Mouse (Mus musculus) kidney, postnatal 0 days (tissue): ENCODE results near the gene Gm45716. TPM values are rescaled to one million over a fixed set of nuclear protein-coding genes. Genes with fewer than 3 reads are reported as not detected.

Source experiments
- ATAC-seq: fragments of 200-750 bp; cut with Nextera tagmentation; replicated peaks from 2 replicates; pipeline ENCODE4 v1.8.0; 2017; ENCODE audit warnings: low read depth, moderate number of reproducible peaks, moderate TSS enrichment, moderate library complexity; ENCODE audit not compliant: low FRiP score
- DNase-seq: peaks from one replicate; pipeline ENCODE4 v3.0.0-alpha.2; 2016; ENCODE audit warnings: low spot score
- H3K27ac ChIP-seq: fragments of 300-500 bp; sonication (generic); 2 replicates; pipeline ENCODE4 v1.5.1; 2014; ENCODE audit warnings: mild to moderate bottlenecking
- H3K27me3 ChIP-seq: fragments of 300-500 bp; sonication (generic); 2 replicates; pipeline ENCODE4 v1.6.1; 2014; ENCODE audit warnings: low read length, mixed read lengths; ENCODE audit not compliant: insufficient read depth
- H3K36me3 ChIP-seq: fragments of 300-500 bp; sonication (generic); 2 replicates; pipeline ENCODE4 v1.6.1; 2014; ENCODE audit warnings: low read length, mixed read lengths; ENCODE audit not compliant: insufficient read depth
- H3K4me1 ChIP-seq: fragments of 300-500 bp; sonication (generic); replicated peaks from 2 replicates; pipeline ENCODE4 v1.6.1; 2014; ENCODE audit warnings: antibody characterized with exemption, low read length, mixed read lengths; ENCODE audit not compliant: insufficient read depth
- H3K4me2 ChIP-seq: fragments of 300-500 bp; sonication (generic); 2 replicates; pipeline ENCODE4 v1.6.1; 2014; ENCODE audit warnings: mild to moderate bottlenecking, low read length, moderate library complexity, mixed read lengths
- H3K4me3 ChIP-seq: fragments of 300-500 bp; sonication (generic); replicated peaks from 2 replicates; pipeline ENCODE4 v1.5.1; 2014; ENCODE audit warnings: low read depth, low read length
- H3K9ac ChIP-seq: fragments of 300-500 bp; sonication (generic); 2 replicates; pipeline ENCODE4 v1.6.1; 2014; ENCODE audit warnings: low read depth, low read length
- H3K9me3 ChIP-seq: fragments of 300-500 bp; sonication (generic); replicated peaks from 2 replicates; pipeline ENCODE4 v1.6.1; 2016; ENCODE audit warnings: low read length, inconsistent platforms, mixed read lengths
- CTCF ChIP-seq: IDR thresholded peaks from 2 replicates; pipeline ENCODE4 v1.5.1; 2016; ENCODE audit warnings: antibody characterized with exemption, low read depth, mild to moderate bottlenecking, moderate library complexity
- WGBS: fragments of 180-500 bp; shearing (Covaris S2); extraction: QIAGEN DNeasy Blood & Tissue Kit; methylation state at CpG from one replicate; pipeline ENCODE4 v1.1.7; 2014; 5-methylcytosine and 5-hydroxymethylcytosine counted together
- polyA plus RNA-seq: library from polyadenylated mRNA; unstranded; fragments of >200 nt; fragmentation: Nextera tagmentation; extraction: Ambion mirVana; gene quantifications from 2 replicates; pipeline ENCODE4 v1.2.1, GENCODE M21; 2015

Gene Gm45716
- polyA plus RNA-seq, 1 experiment from 2014 or later: 13.9 TPM

- Histone ChIP-seq H3K27ac (no peak overlapping the region), H3K36me3 (no peaks in the 10 kb centered on the region), H3K9me3 (no peaks in the 10 kb centered on the region), H3K4me2 (no peak overlapping the region), H3K4me3 (no peak overlapping the region), H3K9ac (no peak overlapping the region), H3K4me1 (no peaks in the 10 kb centered on the region), H3K27me3 (no peaks in the 10 kb centered on the region)
- DNase-seq (no peak), ATAC-seq (no peak)
- TF ChIP-seq CTCF: no peak
- WGBS: 95% methylated on average over 6 of the region's 6 CpGs
Observed at GRCm38 (mm10) chr11:90177389-90177788, 10.1 kb upstream of the Gm45716 start.

- ATAC-seq: no peak
- H3K9me3 ChIP-seq: no peaks in the 10 kb centered on the region
- no peaks in the 10 kb centered on the region for H3K4me1 ChIP-seq
- no peak overlapping the region for H3K27ac ChIP-seq
- peak; percentile 82 for TF ChIP-seq CTCF
- no peak overlapping the region for H3K9ac ChIP-seq
- no peaks in the 10 kb centered on the region for H3K36me3 ChIP-seq
- peak; percentile 87 for DNase-seq
- H3K4me2 ChIP-seq: no peak overlapping the region
- no peak overlapping the region for H3K4me3 ChIP-seq
- H3K27me3 ChIP-seq: no peaks in the 10 kb centered on the region
- 15% methylated on average over 2 of the region's 2 CpGs for WGBS
Observed at GRCm38 (mm10) chr11:90183361-90183760, 4.1 kb upstream of the Gm45716 start.

GRCm38 (mm10) chr11:90184756-90185155 is 2.7 kb upstream of the Gm45716 start:
- H3K4me2 ChIP-seq: no peak overlapping the region
- DNase-seq (no peak), ATAC-seq (no peak)
- no peak overlapping the region for H3K9ac ChIP-seq
- H3K27me3 ChIP-seq: no peaks in the 10 kb centered on the region
- no peak overlapping the region for H3K27ac ChIP-seq
- no peaks in the 10 kb centered on the region for H3K9me3 ChIP-seq
- no peak overlapping the region for H3K4me3 ChIP-seq
- H3K4me1 ChIP-seq: no peaks in the 10 kb centered on the region
- no peaks in the 10 kb centered on the region for H3K36me3 ChIP-seq
- 61% methylated on average over 4 of the region's 4 CpGs for WGBS
- no peak for TF ChIP-seq CTCF

GRCm38 (mm10) chr11:90190156-90190555 is 2.7 kb downstream of the Gm45716 start:
- H3K4me2 ChIP-seq: no peak overlapping the region
- no peaks in the 10 kb centered on the region for H3K36me3 ChIP-seq
- 92% methylated on average over 3 of the region's 3 CpGs for WGBS
- no peak overlapping the region for H3K9ac ChIP-seq
- ATAC-seq (no peak), DNase-seq (no peak)
- no peak overlapping the region for H3K27ac ChIP-seq
- no peaks in the 10 kb centered on the region for H3K9me3 ChIP-seq
- H3K27me3 ChIP-seq: no peaks in the 10 kb centered on the region
- TF ChIP-seq CTCF: no peak
- no peaks in the 10 kb centered on the region for H3K4me1 ChIP-seq
- H3K4me3 ChIP-seq: no peak overlapping the region

- Histone ChIP-seq H3K4me1 (no peaks in the 10 kb centered on the region), H3K9me3 (no peaks in the 10 kb centered on the region), H3K4me3 (no peak overlapping the region), H3K4me2 (no peak overlapping the region), H3K36me3 (no peaks in the 10 kb centered on the region), H3K27me3 (no peaks in the 10 kb centered on the region), H3K9ac (no peak overlapping the region), H3K27ac (no peak overlapping the region)
- DNase-seq (no peak), ATAC-seq (no peak)
- TF ChIP-seq CTCF: no peak
- 67% methylated on average over 1 of the region's 1 CpGs for WGBS
Observed at GRCm38 (mm10) chr11:90194946-90195345, 7.5 kb downstream of the Gm45716 start.

- H3K9ac ChIP-seq: no peak overlapping the region
- no peak for DNase-seq
- no peak overlapping the region for H3K4me2 ChIP-seq
- H3K27ac ChIP-seq: no peak overlapping the region
- no peaks in the 10 kb centered on the region for H3K36me3 ChIP-seq
- no peaks in the 10 kb centered on the region for H3K27me3 ChIP-seq
- no peaks in the 10 kb centered on the region for H3K4me1 ChIP-seq
- WGBS: 77% methylated on average over 11 of the region's 11 CpGs
- TF ChIP-seq CTCF: no peak
- ATAC-seq: no peak
- H3K9me3 ChIP-seq: no peaks in the 10 kb centered on the region
- H3K4me3 ChIP-seq: no peak overlapping the region
Observed at GRCm38 (mm10) chr11:90195756-90196520, 8.5 kb downstream of the Gm45716 start.
